Mouse (Mus musculus) megakaryocyte, embryonic 14.5 days (primary cell): ENCODE measurements around the gene Gm19935.

Source experiments
- FLI1 ChIP-seq: IDR thresholded peaks from 2 replicates; pipeline ENCODE4 v1.6.1; 2012; ENCODE audit warnings: low read length, inconsistent platforms, mixed read lengths
- GATA1 ChIP-seq: IDR thresholded peaks from 3 replicates; pipeline ENCODE4 v1.6.1; 2012; ENCODE audit warnings: mixed read lengths, low read length, inconsistent platforms, borderline replicate concordance

DNA sequence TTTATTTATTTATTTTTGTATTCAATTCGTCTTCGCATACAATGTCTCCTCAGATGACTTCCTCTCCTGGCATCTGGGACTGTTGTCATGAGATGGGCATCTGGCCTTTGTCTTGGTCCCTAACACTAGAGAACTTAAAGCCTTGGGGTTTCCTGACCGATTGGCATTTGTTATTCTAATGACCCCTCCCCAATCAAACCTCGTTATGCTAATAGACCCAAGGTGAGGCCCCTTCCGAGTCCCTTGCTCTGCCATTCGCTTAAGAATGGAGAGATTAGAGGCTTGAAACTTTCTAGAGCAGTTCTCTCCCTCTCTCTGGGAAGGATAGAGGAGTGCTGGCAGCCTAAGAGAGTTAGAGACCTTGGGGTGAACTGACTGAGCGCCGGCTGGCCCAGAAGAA, 34.4 kb upstream of the Gm19935 start:
- TF ChIP-seq GATA1 (no peak), FLI1 (no peak)
